Mouse (Mus musculus) megakaryocyte, embryonic 14.5 days (primary cell): Measurements from ENCODE around the gene Mamld1.

Source experiments
- FLI1 ChIP-seq: IDR thresholded peaks from 2 replicates; pipeline ENCODE4 v1.6.1; 2012; ENCODE audit warnings: low read length, inconsistent platforms, mixed read lengths
- GATA1 ChIP-seq: IDR thresholded peaks from 3 replicates; pipeline ENCODE4 v1.6.1; 2012; ENCODE audit warnings: mixed read lengths, low read length, inconsistent platforms, borderline replicate concordance

DNA sequence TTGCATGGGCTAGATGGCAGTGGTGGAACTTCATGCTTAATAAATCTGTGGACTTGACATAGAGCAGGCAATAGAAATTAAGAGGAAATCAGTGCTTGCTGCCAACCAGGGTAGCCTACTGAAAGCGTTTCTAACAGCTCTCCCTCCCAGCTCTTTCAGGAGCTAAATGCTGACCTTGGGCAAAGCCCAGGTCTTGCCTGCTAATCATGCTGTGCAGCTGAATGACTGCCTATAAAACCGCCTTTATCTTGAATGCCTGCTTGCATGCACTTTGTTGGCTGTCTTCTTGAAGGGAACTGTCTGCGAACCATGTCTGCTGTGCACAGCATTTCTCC, 38.0 kb downstream of the Mamld1 start:
- no peak for TF ChIP-seq GATA1
- no peak for TF ChIP-seq FLI1
